Mouse (Mus musculus): ENCODE measurements at regions not wholly inside any gene's neighbourhood (a gene's known extent, or its start where the extent isn't known, plus 50 kb on each side); places are given as distances from the start of the nearest gene placed in this dataset.

- no peak for DNase-seq
These were observed 65.5 kb upstream of the Tle4 start for GRCm38 (mm10) chr19:14663350-14663749.

GRCm38 (mm10) chr19:14659725-14660124 lies 61.9 kb upstream of the Tle4 start:
- no peak for DNase-seq

- no peak for DNase-seq
These were observed 60.6 kb upstream of the Tle4 start for GRCm38 (mm10) chr19:14658479-14658878.

GRCm38 (mm10) chr19:14656022-14656388 lies 58.2 kb upstream of the Tle4 start:
- DNase-seq, result no peak

GRCm38 (mm10) chr19:14655302-14656021 lies 57.6 kb upstream of the Tle4 start:
- DNase-seq, result no peak

Measured in cerebellum, postnatal 36 days (tissue).